Mouse (Mus musculus) cerebellum, adult 11 months (tissue): ENCODE data around the gene Lonp2.
A peak's percentile ranks its signal among the peaks of the same experiment; 100 is the strongest.

Experiments used
- DNase-seq: peaks from one replicate; pipeline ENCODE4 v3.0.0; 2022

Lonp2 gene

GRCm38 (mm10) chr8:86630212-86630611 is 6.4 kb downstream of the Lonp2 start:
- no peak for DNase-seq

- no peak for DNase-seq
These were observed 7.6 kb downstream of the Lonp2 start for GRCm38 (mm10) chr8:86631395-86631794.

GRCm38 (mm10) chr8:86637826-86638225 is 14.0 kb downstream of the Lonp2 start:
- no peak for DNase-seq

- DNase-seq = no peak
These were observed 15.1 kb downstream of the Lonp2 start for GRCm38 (mm10) chr8:86638981-86639380.

GRCm38 (mm10) chr8:86642682-86643081 is 18.8 kb downstream of the Lonp2 start:
- DNase-seq = no peak

- no peak for DNase-seq
These were observed 20.8 kb downstream of the Lonp2 start for GRCm38 (mm10) chr8:86644661-86645060.

- no peak for DNase-seq
These were observed 23.9 kb downstream of the Lonp2 start for GRCm38 (mm10) chr8:86647771-86648170.

- peak; percentile 4 for DNase-seq
These were observed 27.6 kb downstream of the Lonp2 start for GRCm38 (mm10) chr8:86651416-86651815.

- no peak for DNase-seq
These were observed 28.7 kb downstream of the Lonp2 start for GRCm38 (mm10) chr8:86652546-86652945.

GRCm38 (mm10) chr8:86654578-86654977 is 30.7 kb downstream of the Lonp2 start:
- DNase-seq = no peak

GRCm38 (mm10) chr8:86668750-86669149 is 44.9 kb downstream of the Lonp2 start:
- DNase-seq = no peak

GRCm38 (mm10) chr8:86669259-86669658 is 45.4 kb downstream of the Lonp2 start:
- DNase-seq = no peak

GRCm38 (mm10) chr8:86686629-86687028 is 62.8 kb downstream of the Lonp2 start:
- DNase-seq = no peak

- no peak for DNase-seq
These were observed 68.3 kb downstream of the Lonp2 start for GRCm38 (mm10) chr8:86692107-86692506.

GRCm38 (mm10) chr8:86694011-86694410 is 70.2 kb downstream of the Lonp2 start:
- no peak for DNase-seq

GRCm38 (mm10) chr8:86695703-86696102 is 71.9 kb downstream of the Lonp2 start:
- no peak for DNase-seq

- no peak for DNase-seq
These were observed 75.1 kb downstream of the Lonp2 start for GRCm38 (mm10) chr8:86698811-86699421.

GRCm38 (mm10) chr8:86699471-86699870 is 75.6 kb downstream of the Lonp2 start:
- no peak for DNase-seq

- DNase-seq = no peak
These were observed 78.6 kb downstream of the Lonp2 start for GRCm38 (mm10) chr8:86702453-86702852.

- no peak for DNase-seq
These were observed 81.5 kb downstream of the Lonp2 start for GRCm38 (mm10) chr8:86705317-86705716.

GRCm38 (mm10) chr8:86706756-86707155 is 82.9 kb downstream of the Lonp2 start:
- DNase-seq = no peak

- DNase-seq = no peak
These were observed 84.0 kb downstream of the Lonp2 start for GRCm38 (mm10) chr8:86707873-86708272.

GRCm38 (mm10) chr8:86712594-86712993 is 88.8 kb downstream of the Lonp2 start:
- no peak for DNase-seq

GRCm38 (mm10) chr8:86713407-86714188 is 89.8 kb downstream of the Lonp2 start:
- DNase-seq = no peak
